Mouse (Mus musculus) activated CD4-positive, CD25-positive, alpha-beta regulatory T cell, adult 9 weeks (primary cell): ENCODE data around the gene Tspan12. TPM values are rescaled to one million over a fixed set of nuclear protein-coding genes. Genes with fewer than 3 reads are reported as not detected.

Experiments used
- polyA plus RNA-seq: library from polyadenylated mRNA; unstranded; fragments of 100-300 nt; shearing (Covaris generic); gene quantifications from one replicate; pipeline ENCODE4 v1.2.1, GENCODE M21; 2017

The Tspan12 gene
- not detected for polyA plus RNA-seq

GRCm38 (mm10) chr6:21852344-21852785, at the start of gene Tspan12:
TSS of gene Tspan12 (minus strand) at chr6:21852515.

Other genes with a start within 250 kb of the Tspan12 start
- 31.1 TPM for gene Ing3, start 97.1 kb upstream of the Tspan12 start, polyA plus RNA-seq
- 0.07 TPM for gene Cped1, start 133.4 kb upstream of the Tspan12 start, polyA plus RNA-seq